Mouse (Mus musculus) ES-Bruce4 (cell line): ENCODE measurements around the gene Sox18.

Experiments used
- CTCF ChIP-seq: IDR thresholded peaks from one replicate; pipeline ENCODE4 v1.8.1; 2011; ENCODE audit warnings: low read depth, low read length
- EP300 ChIP-seq: IDR thresholded peaks from 2 replicates; pipeline ENCODE4 v1.6.1; 2011; ENCODE audit warnings: low read depth, low read length; ENCODE audit not compliant: insufficient read depth

DNA sequence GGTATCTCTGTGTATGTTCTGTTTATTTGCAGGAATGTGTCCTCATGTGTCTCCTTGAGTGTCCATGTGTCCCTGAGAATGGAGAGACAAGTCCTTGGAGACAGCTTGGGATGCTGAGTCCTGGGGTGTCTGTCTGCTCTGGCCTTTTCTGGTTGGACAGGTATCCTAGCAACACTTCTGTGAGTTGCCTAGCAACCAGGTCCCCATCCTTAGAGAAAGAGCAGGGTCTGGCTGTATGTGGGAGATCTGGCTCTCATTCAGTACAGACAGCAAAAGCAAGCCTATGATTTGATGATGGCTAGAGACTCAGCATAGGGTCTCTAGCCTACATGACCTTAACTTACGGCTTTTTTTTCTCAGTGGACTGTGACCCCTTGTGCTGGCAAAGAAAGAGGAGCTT is 42.3 kb upstream of the Sox18 start:
- TF ChIP-seq EP300 (no peak), CTCF (no peak)
